Mouse (Mus musculus) forebrain, postnatal 0 days (tissue): ENCODE data around the gene Adam19. TPM values are rescaled to one million over a fixed set of nuclear protein-coding genes. Genes with fewer than 3 reads are reported as not detected.
A peak's percentile ranks its signal among the peaks of the same experiment; 100 is the strongest.

Experiments
- ATAC-seq: fragments of 200-750 bp; cut with Nextera tagmentation; 2 replicates; pipeline ENCODE4 v1.8.0; 2017; ENCODE audit warnings: mild to moderate bottlenecking, moderate library complexity
- DNase-seq: peaks from one replicate; pipeline ENCODE4 v3.0.0-alpha.2; 2015
- H3K27ac ChIP-seq: fragments of 300-500 bp; sonication (generic); 2 replicates; pipeline ENCODE4 v1.5.1; 2014; ENCODE audit warnings: low read depth, mild to moderate bottlenecking, antibody characterized with exemption, low read length, moderate library complexity, mixed read lengths
- H3K27me3 ChIP-seq: fragments of 300-500 bp; sonication (generic); 2 replicates; pipeline ENCODE4 v1.6.1; 2014; ENCODE audit warnings: mild to moderate bottlenecking, low read length, mixed read lengths; ENCODE audit not compliant: insufficient read depth
- H3K36me3 ChIP-seq: fragments of 300-500 bp; sonication (generic); 2 replicates; pipeline ENCODE4 v1.6.1; 2014; ENCODE audit warnings: mild to moderate bottlenecking, moderate library complexity; ENCODE audit not compliant: insufficient read depth
- H3K4me1 ChIP-seq: fragments of 300-500 bp; sonication (generic); 2 replicates; pipeline ENCODE4 v1.6.1; 2014; ENCODE audit warnings: antibody characterized with exemption; ENCODE audit not compliant: insufficient read depth
- H3K4me2 ChIP-seq: fragments of 300-500 bp; sonication (generic); 2 replicates; pipeline ENCODE4 v1.6.1; 2014; ENCODE audit warnings: low read depth, mild to moderate bottlenecking, moderate library complexity
- H3K4me3 ChIP-seq: fragments of 300-500 bp; sonication (generic); 2 replicates; pipeline ENCODE4 v1.5.1; 2014; ENCODE audit warnings: low read depth, low read length, mixed read lengths
- H3K9ac ChIP-seq: fragments of 300-500 bp; sonication (generic); 2 replicates; pipeline ENCODE4 v1.6.1; 2014; ENCODE audit warnings: mild to moderate bottlenecking
- H3K9me3 ChIP-seq: fragments of 300-500 bp; sonication (generic); 2 replicates; pipeline ENCODE4 v1.6.1; 2016; ENCODE audit warnings: low read length
- CTCF ChIP-seq: sonication (generic); IDR thresholded peaks from 2 replicates; pipeline ENCODE4 v1.5.1; 2016; ENCODE audit warnings: antibody characterized with exemption, control low read depth, low read depth
- WGBS: fragments of 180-500 bp; shearing (Covaris S2); extraction: QIAGEN DNeasy Blood & Tissue Kit; methylation state at CpG from one replicate; pipeline ENCODE4 v1.1.7; 2014; 5-methylcytosine and 5-hydroxymethylcytosine counted together
- polyA plus RNA-seq: library from polyadenylated mRNA; unstranded; fragments of >200 nt; fragmentation: Nextera tagmentation; extraction: Ambion mirVana; gene quantifications from 2 replicates; pipeline ENCODE4 v1.2.1, GENCODE M21; 2015
- total RNA-seq: library from RNA; depleted of rRNA; stranded (reverse); fragments of >200 nt; gene quantifications from 2 replicates; pipeline ENCODE4 v1.2.3, GENCODE M21; 2014

Gene Adam19
- total and polyA plus RNA-seq, 2 experiments from 2014 or later, result 5.0 to 19.8 TPM

GRCm38 (mm10) chr11:46029485-46029884 is 26.3 kb upstream of the Adam19 start:
- no peaks in the 10 kb centered on the region for H3K36me3 ChIP-seq
- no peak overlapping the region for H3K4me3 ChIP-seq
- ATAC-seq (no peak), DNase-seq (no peak)
- H3K9ac ChIP-seq, result no peak overlapping the region
- H3K4me1 ChIP-seq, result no peaks in the 10 kb centered on the region
- no peak overlapping the region for H3K4me2 ChIP-seq
- no peak overlapping the region for H3K27ac ChIP-seq
- H3K9me3 ChIP-seq, result no peaks in the 10 kb centered on the region
- no peaks in the 10 kb centered on the region for H3K27me3 ChIP-seq
- TF ChIP-seq CTCF, result no peak
- WGBS, result 67% methylated on average over 2 of the region's 2 CpGs

GRCm38 (mm10) chr11:46030026-46030425 is 25.8 kb upstream of the Adam19 start:
- Histone ChIP-seq H3K4me2 (no peak overlapping the region), H3K9me3 (no peaks in the 10 kb centered on the region), H3K9ac (no peak overlapping the region), H3K4me1 (no peaks in the 10 kb centered on the region), H3K4me3 (no peak overlapping the region), H3K36me3 (no peaks in the 10 kb centered on the region), H3K27ac (no peak overlapping the region), H3K27me3 (no peaks in the 10 kb centered on the region)
- peak; percentile 67 for ATAC-seq
- no peak for TF ChIP-seq CTCF
- 45% methylated on average over 2 of the region's 2 CpGs for WGBS
- DNase-seq, result no peak

GRCm38 (mm10) chr11:46031470-46031869 is 24.3 kb upstream of the Adam19 start:
- no peak overlapping the region for H3K27ac ChIP-seq

GRCm38 (mm10) chr11:46032956-46033355 is 22.8 kb upstream of the Adam19 start:
- 91% methylated on average over 7 of the region's 7 CpGs for WGBS
- Histone ChIP-seq H3K4me3 (no peak overlapping the region), H3K9ac (no peak overlapping the region), H3K4me1 (no peaks in the 10 kb centered on the region), H3K36me3 (no peaks in the 10 kb centered on the region), H3K27ac (no peak overlapping the region), H3K4me2 (no peak overlapping the region), H3K9me3 (no peaks in the 10 kb centered on the region), H3K27me3 (no peaks in the 10 kb centered on the region)
- ATAC-seq (no peak), DNase-seq (no peak)
- TF ChIP-seq CTCF, result no peak

More at GRCm38 (mm10) chr11:46031470-46031869, 24.3 kb upstream of the Adam19 start:
- Histone ChIP-seq H3K9ac (no peak overlapping the region), H3K4me1 (no peaks in the 10 kb centered on the region), H3K4me3 (no peak overlapping the region), H3K9me3 (no peaks in the 10 kb centered on the region), H3K36me3 (no peaks in the 10 kb centered on the region), H3K27me3 (no peaks in the 10 kb centered on the region), H3K4me2 (no peak overlapping the region)
- ATAC-seq (no peak), DNase-seq (no peak)
- WGBS, result 62% methylated on average over 3 of the region's 3 CpGs
- no peak for TF ChIP-seq CTCF

GRCm38 (mm10) chr11:46036374-46036773 is 19.4 kb upstream of the Adam19 start:
- no peaks in the 10 kb centered on the region for H3K9me3 ChIP-seq
- H3K4me3 ChIP-seq, result no peak overlapping the region
- no peak for TF ChIP-seq CTCF
- H3K9ac ChIP-seq, result no peak overlapping the region
- no peak overlapping the region for H3K27ac ChIP-seq
- no peak for DNase-seq
- no peak for ATAC-seq
- H3K36me3 ChIP-seq, result no peaks in the 10 kb centered on the region
- H3K4me2 ChIP-seq, result no peak overlapping the region
- 95% methylated on average over 10 of the region's 10 CpGs for WGBS
- H3K27me3 ChIP-seq, result no peaks in the 10 kb centered on the region
- H3K4me1 ChIP-seq, result no peaks in the 10 kb centered on the region

- WGBS, result 79% methylated on average over 15 of the region's 15 CpGs
- H3K4me1 ChIP-seq, result no peaks in the 10 kb centered on the region
These were observed 16.9 kb upstream of the Adam19 start for GRCm38 (mm10) chr11:46038901-46039300.

GRCm38 (mm10) chr11:46039335-46039734 is 16.5 kb upstream of the Adam19 start:
- no peak overlapping the region for H3K4me2 ChIP-seq
- H3K9me3 ChIP-seq, result no peaks in the 10 kb centered on the region
- H3K36me3 ChIP-seq, result no peaks in the 10 kb centered on the region
- no peak for TF ChIP-seq CTCF
- ATAC-seq (no peak), DNase-seq (no peak)
- H3K9ac ChIP-seq, result no peak overlapping the region
- no peak overlapping the region for H3K27ac ChIP-seq
- 76% methylated on average over 11 of the region's 11 CpGs for WGBS
- H3K27me3 ChIP-seq, result no peaks in the 10 kb centered on the region
- H3K4me1 ChIP-seq, result no peaks in the 10 kb centered on the region
- H3K4me3 ChIP-seq, result no peak overlapping the region

More at GRCm38 (mm10) chr11:46038901-46039300, 16.9 kb upstream of the Adam19 start:
- Histone ChIP-seq H3K36me3 (no peaks in the 10 kb centered on the region), H3K27ac (no peak overlapping the region), H3K9me3 (no peaks in the 10 kb centered on the region), H3K4me3 (no peak overlapping the region), H3K9ac (no peak overlapping the region), H3K27me3 (no peaks in the 10 kb centered on the region), H3K4me2 (no peak overlapping the region)
- no peak for TF ChIP-seq CTCF
- no peak for ATAC-seq
- DNase-seq, result no peak
